ENCODE assay signal across 25 mouse cellular contexts in the genomic region with DNA sequence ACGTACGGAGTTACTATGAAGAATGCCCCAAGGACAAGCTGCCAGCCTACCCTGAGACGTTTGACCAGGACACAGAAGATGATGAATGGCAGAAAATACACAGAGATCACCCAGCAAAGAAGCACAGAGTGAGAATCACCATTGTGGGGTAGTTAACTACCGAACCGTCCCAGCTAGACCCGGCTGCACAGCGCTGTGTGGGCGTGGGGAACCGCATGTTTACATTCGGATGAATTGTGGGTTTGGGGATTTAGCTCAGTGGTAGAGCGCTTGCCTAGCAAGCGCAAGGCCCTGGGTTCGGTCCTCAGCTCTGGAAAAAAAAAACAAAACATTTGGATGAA. TPM values are rescaled to one million over a fixed set of nuclear protein-coding genes. Genes with fewer than 3 reads are reported as not detected.
DNase-seq lines count a peak whose midpoint lies in the region; ATAC-seq and TF ChIP-seq lines count a peak whose summit lies in the region.
"Had no signal": no experiment of that assay in that cellular context is flagged by ENCODE, and none has a peak within 500 bp of the region (broad histone marks: within the 10 kb centered on the region; RNA-seq: fewer than 3 reads in every experiment).

No protein-coding gene starts in this region.

- H3K9me3 ChIP-seq in heart, embryonic 12.5 days (replicated peaks), result no peaks in the 10 kb centered on the region; the same call in 1 of the 2 replicates
- no peaks in the 10 kb centered on the region for H3K9me3 ChIP-seq in heart, embryonic 10.5 days
- no peaks in the 10 kb centered on the region for H3K9me3 ChIP-seq in liver, embryonic 11.5 days (ENCODE audit: control insufficient read depth, low read length)
- H3K9me3 ChIP-seq in limb, embryonic 13.5 days, result no peaks in the 10 kb centered on the region
- H3K9me3 ChIP-seq in liver, postnatal 0 days (ENCODE audit: low read length), result no peaks in the 10 kb centered on the region
- no peaks in the 10 kb centered on the region for H3K9me3 ChIP-seq in embryonic facial prominence, embryonic 10.5 days
- H3K9me3 ChIP-seq: embryonic facial prominence, embryonic 12.5 days; forebrain, embryonic 13.5 days; megakaryocyte, embryonic 14.5 days had no signal

- H3K4me3 ChIP-seq in heart, embryonic 12.5 days, result no peak overlapping the region
- no peak overlapping the region for H3K4me3 ChIP-seq in heart, embryonic 10.5 days
- no peak overlapping the region for H3K4me3 ChIP-seq in liver, embryonic 11.5 days (ENCODE audit: low read depth, low read length)
- H3K4me3 ChIP-seq in limb, embryonic 13.5 days, result no peak overlapping the region
- H3K4me3 ChIP-seq in liver, postnatal 0 days (ENCODE audit: low read depth, low read length), result no peak overlapping the region
- no peak overlapping the region for H3K4me3 ChIP-seq in embryonic facial prominence, embryonic 10.5 days
- H3K4me3 ChIP-seq: embryonic facial prominence, embryonic 12.5 days; forebrain, embryonic 13.5 days; megakaryocyte, embryonic 14.5 days had no signal

- no peak for DNase-seq in heart, embryonic 10.5 days (ENCODE audit: low spot score)
- no peak for DNase-seq in liver, embryonic 11.5 days (ENCODE audit: low spot score)
- DNase-seq in liver, result no peak
- no peak for DNase-seq in liver, postnatal 0 days
- no peak for DNase-seq in left cerebral cortex, adult 8-10 months (ENCODE audit: low spot score in 2 of 2)
- DNase-seq in embryonic facial prominence, embryonic 10.5 days (ENCODE audit: low spot score), result no peak
- DNase-seq: adrenal gland, postnatal 10 days; cerebellum, adult 18-20 months; cerebellum, postnatal 14 days; gastrocnemius, postnatal 36 days; kidney, adult 18-20 months; kidney, postnatal 4 days; lung, embryonic 14.5 days; lung, postnatal 36 days; midbrain, embryonic 14.5 days; right cerebral cortex, adult 18-20 months; right cerebral cortex, postnatal 4 days; thymus, adult 18-20 months had no signal

- no peak for TF ChIP-seq EP300 in liver, postnatal 0 days (IDR thresholded peaks at IDR 0.05; ENCODE audit: low read depth)

- no peaks in the 10 kb centered on the region for H3K27me3 ChIP-seq in heart, embryonic 12.5 days (replicated peaks)
- H3K27me3 ChIP-seq in heart, embryonic 10.5 days (ENCODE audit: insufficient read depth, poor library complexity, severe bottlenecking), result no peaks in the 10 kb centered on the region
- H3K27me3 ChIP-seq in liver, embryonic 11.5 days (replicated peaks; ENCODE audit: control insufficient read depth, insufficient read depth, low read length), result no peaks in the 10 kb centered on the region
- no peaks in the 10 kb centered on the region for H3K27me3 ChIP-seq in limb, embryonic 13.5 days
- no peaks in the 10 kb centered on the region for H3K27me3 ChIP-seq in liver, postnatal 0 days (ENCODE audit: insufficient read depth, low read length)
- no peaks in the 10 kb centered on the region for H3K27me3 ChIP-seq in embryonic facial prominence, embryonic 10.5 days (replicated peaks; ENCODE audit: low read depth, poor library complexity, severe bottlenecking)
- H3K27me3 ChIP-seq: embryonic facial prominence, embryonic 12.5 days; forebrain, embryonic 13.5 days had no signal

- peak overlapping the region; percentile 14; the same call in 1 of the 2 replicates for H3K4me2 ChIP-seq in heart, embryonic 12.5 days
- H3K4me2 ChIP-seq in liver, embryonic 11.5 days, result 0 out of 2 replicates have a peak overlapping the region, but pooled peaks have one; percentile 22
- no peak overlapping the region for H3K4me2 ChIP-seq in limb, embryonic 13.5 days (replicated peaks)
- peak overlapping the region; percentile 23; the same call in 1 of the 2 replicates for H3K4me2 ChIP-seq in liver, postnatal 0 days (ENCODE audit: low read depth, low read length)
- H3K4me2 ChIP-seq: embryonic facial prominence, embryonic 12.5 days; forebrain, embryonic 13.5 days; hindbrain, embryonic 14.5 days; lung, embryonic 14.5 days had no signal

- no peak for ATAC-seq in heart, embryonic 12.5 days (ENCODE audit: insufficient number of reproducible peaks, low FRiP score)
- peak; percentile 37 for ATAC-seq in liver, embryonic 11.5 days (replicated peaks; ENCODE audit: low FRiP score)
- no peak for ATAC-seq in limb, embryonic 13.5 days (ENCODE audit: low FRiP score, low read depth)
- peak; percentile 32; the same call in 1 of the 2 replicates for ATAC-seq in liver, postnatal 0 days
- ATAC-seq: forebrain, embryonic 13.5 days; inflammation-experienced regulatory T-cells, adult 6 months had no signal

- peak overlapping the region; percentile 35; the same call in 1 of the 2 replicates for H3K27ac ChIP-seq in heart, embryonic 12.5 days (ENCODE audit: poor library complexity, severe bottlenecking)
- no peak overlapping the region for H3K27ac ChIP-seq in heart, embryonic 10.5 days
- 0 out of 2 replicates have a peak overlapping the region, but pooled peaks have one; percentile 54 for H3K27ac ChIP-seq in liver, embryonic 11.5 days (ENCODE audit: low read depth, low read length)
- H3K27ac ChIP-seq in limb, embryonic 13.5 days, result peak overlapping the region; percentile 44; the same call in 1 of the 2 replicates
- H3K27ac ChIP-seq in liver, postnatal 0 days (ENCODE audit: low read depth), result no peak overlapping the region
- H3K27ac ChIP-seq in embryonic facial prominence, embryonic 10.5 days (replicated peaks), result no peak overlapping the region
- H3K27ac ChIP-seq: embryonic facial prominence, embryonic 12.5 days; forebrain, embryonic 13.5 days; hindbrain, embryonic 14.5 days had no signal

- no peak overlapping the region for H3K9ac ChIP-seq in heart, embryonic 12.5 days
- H3K9ac ChIP-seq in liver, embryonic 11.5 days (ENCODE audit: low read depth, low read length), result no peak overlapping the region
- no peak overlapping the region for H3K9ac ChIP-seq in limb, embryonic 13.5 days
- no peak overlapping the region for H3K9ac ChIP-seq in liver, postnatal 0 days (replicated peaks)
- H3K9ac ChIP-seq: embryonic facial prominence, embryonic 12.5 days; forebrain, embryonic 13.5 days; hindbrain, embryonic 14.5 days; lung, embryonic 14.5 days had no signal

- TF ChIP-seq CTCF in liver, postnatal 0 days (IDR thresholded peaks at IDR 0.05; ENCODE audit: low read depth), result no peak

- 86% methylated on average over 13 of the region's 13 CpGs for WGBS in heart, embryonic 12.5 days
- WGBS in heart, embryonic 10.5 days, result 85% methylated on average over 13 of the region's 13 CpGs
- WGBS in liver, embryonic 11.5 days, result 85% methylated on average over 13 of the region's 13 CpGs
- WGBS in limb, embryonic 13.5 days, result 85% methylated on average over 13 of the region's 13 CpGs
- WGBS in liver, postnatal 0 days (ENCODE audit: insufficient replicate concordance), result 76% methylated on average over 13 of the region's 13 CpGs
- 81% methylated on average over 13 of the region's 13 CpGs for WGBS in embryonic facial prominence, embryonic 10.5 days

- H3K4me1 ChIP-seq in heart, embryonic 12.5 days (replicated peaks), result peaks cover 10% of the 10 kb centered on the region; the same call in 1 of the 2 replicates
- H3K4me1 ChIP-seq in heart, embryonic 10.5 days, result peaks cover 11% of the 10 kb centered on the region; the same call in 1 of the 2 replicates
- 0 out of 2 replicates have a peak, but pooled peaks cover 5% of the 10 kb centered on the region for H3K4me1 ChIP-seq in liver, embryonic 11.5 days (replicated peaks; ENCODE audit: control insufficient read depth, insufficient read depth, low read length)
- H3K4me1 ChIP-seq in limb, embryonic 13.5 days, result peaks cover 38% of the 10 kb centered on the region
- H3K4me1 ChIP-seq in liver, postnatal 0 days (ENCODE audit: insufficient read depth), result no peaks in the 10 kb centered on the region
- H3K4me1 ChIP-seq in embryonic facial prominence, embryonic 10.5 days, result no peaks in the 10 kb centered on the region
- H3K4me1 ChIP-seq: embryonic facial prominence, embryonic 12.5 days; forebrain, embryonic 13.5 days; megakaryocyte, embryonic 14.5 days had no signal

- H3K36me3 ChIP-seq in heart, embryonic 12.5 days, result no peaks in the 10 kb centered on the region
- H3K36me3 ChIP-seq in heart, embryonic 10.5 days, result no peaks in the 10 kb centered on the region
- H3K36me3 ChIP-seq in liver, embryonic 11.5 days (ENCODE audit: control insufficient read depth, insufficient read depth, low read length), result no peaks in the 10 kb centered on the region
- H3K36me3 ChIP-seq in limb, embryonic 13.5 days, result peaks cover 21% of the 10 kb centered on the region
- H3K36me3 ChIP-seq in liver, postnatal 0 days (replicated peaks; ENCODE audit: insufficient read depth, low read length), result no peaks in the 10 kb centered on the region
- H3K36me3 ChIP-seq in embryonic facial prominence, embryonic 10.5 days (replicated peaks), result no peaks in the 10 kb centered on the region; the same call in 1 of the 2 replicates

RNA-seq across cellular contexts. Expression of gene Lrrc17, which starts 31.8 kb away (rescaled TPM):
- 6.6 and 7.8 TPM in 2 replicates for polyA plus RNA-seq in heart, embryonic 12.5 days (2016; fragmentation: Nextera tagmentation; extraction: Ambion mirVana)
- polyA plus RNA-seq in heart, embryonic 10.5 days (2016; fragmentation: Nextera tagmentation; extraction: Ambion mirVana), result 3.0 and 9.9 TPM in 2 replicates
- polyA plus RNA-seq in liver, embryonic 11.5 days (2014; fragmentation: Nextera tagmentation; extraction: Ambion mirVana), result 3.6 and 5.9 TPM in 2 replicates
- 89.9 and 102 TPM in 2 replicates for polyA plus RNA-seq in limb, embryonic 13.5 days (2015; fragmentation: Nextera tagmentation; extraction: Ambion mirVana)
- 0.81 and 0.99 TPM in 2 replicates for polyA plus RNA-seq in liver, postnatal 0 days (2015; fragmentation: Nextera tagmentation; extraction: Ambion mirVana)
- total RNA-seq in left cerebral cortex, adult 8-10 months (2022), result under 1 TPM; 0.44 to 0.93 (median 0.54) TPM
- polyA plus RNA-seq in embryonic facial prominence, embryonic 10.5 days (2016; fragmentation: Nextera tagmentation; extraction: Ambion mirVana), result 12.9 and 15.9 TPM in 2 replicates
- polyA plus RNA-seq: inflammation-experienced regulatory T-cells, adult 6 months had no signal

Comparison
In these comparisons a context has a peak if more than half of its experiments do, and no peak if none do; other contexts are left out.
1. H3K27ac ChIP-seq: peak in heart, embryonic 12.5 days (single experiment), liver, embryonic 11.5 days (single experiment) and limb, embryonic 13.5 days (single experiment); none in heart, embryonic 10.5 days (single experiment), liver, postnatal 0 days (single experiment) and embryonic facial prominence, embryonic 10.5 days (single experiment).
2. ATAC-seq: peak in liver, embryonic 11.5 days (single experiment) and liver, postnatal 0 days (single experiment); none in heart, embryonic 12.5 days (single experiment) and limb, embryonic 13.5 days (single experiment).